Mouse (Mus musculus) heart, embryonic 12.5 days (tissue): ENCODE results near the gene Tanc1. TPM values are rescaled to one million over a fixed set of nuclear protein-coding genes. Genes with fewer than 3 reads are reported as not detected.

Experiments used
- ATAC-seq: fragments of 200-750 bp; cut with Nextera tagmentation; 2 replicates; pipeline ENCODE4 v1.8.0; 2017; ENCODE audit warnings: moderate TSS enrichment, moderate library complexity; ENCODE audit not compliant: insufficient number of reproducible peaks, low FRiP score
- H3K27ac ChIP-seq: fragments of 300-500 bp; sonication (generic); 2 replicates; pipeline ENCODE4 v1.5.1; 2016; ENCODE audit warnings: mild to moderate bottlenecking, moderate library complexity; ENCODE audit not compliant: poor library complexity, severe bottlenecking
- H3K27me3 ChIP-seq: fragments of 300-500 bp; sonication (generic); replicated peaks from 2 replicates; pipeline ENCODE4 v1.6.1; 2016; ENCODE audit warnings: mild to moderate bottlenecking, moderate library complexity
- H3K36me3 ChIP-seq: fragments of 300-500 bp; sonication (generic); 2 replicates; pipeline ENCODE4 v1.6.1; 2016; ENCODE audit warnings: mild to moderate bottlenecking, moderate library complexity
- H3K4me1 ChIP-seq: fragments of 300-500 bp; sonication (generic); replicated peaks from 2 replicates; pipeline ENCODE4 v1.6.1; 2016; ENCODE audit warnings: mild to moderate bottlenecking
- H3K4me2 ChIP-seq: fragments of 300-500 bp; sonication (generic); 2 replicates; pipeline ENCODE4 v1.6.1; 2016; ENCODE audit warnings: mild to moderate bottlenecking, moderate library complexity
- H3K4me3 ChIP-seq: fragments of 300-500 bp; sonication (generic); 2 replicates; pipeline ENCODE4 v1.5.1; 2016; ENCODE audit warnings: mild to moderate bottlenecking
- H3K9ac ChIP-seq: fragments of 300-500 bp; sonication (generic); 2 replicates; pipeline ENCODE4 v1.6.1; 2016; ENCODE audit warnings: mild to moderate bottlenecking, moderate library complexity
- H3K9me3 ChIP-seq: fragments of 300-500 bp; sonication (generic); replicated peaks from 2 replicates; pipeline ENCODE4 v1.6.1; 2016; ENCODE audit warnings: mild to moderate bottlenecking, moderate library complexity
- WGBS: fragments of 180-500 bp; shearing (Covaris S2); methylation state at CpG from one replicate; pipeline ENCODE4 v1.1.7; 2016; 5-methylcytosine and 5-hydroxymethylcytosine counted together
- polyA plus RNA-seq: library from polyadenylated mRNA; unstranded; fragments of >200 nt; fragmentation: Nextera tagmentation; extraction: Ambion mirVana; gene quantifications from 2 replicates; pipeline ENCODE4 v1.2.1, GENCODE M21; 2016

Tanc1 gene
- polyA plus RNA-seq, 1 experiment from 2014 or later: 37.4 TPM

- no peak for ATAC-seq
- peaks cover 49% of the 10 kb centered on the region for H3K4me1 ChIP-seq
Measured at GRCm38 (mm10) chr2:59718601-59719416, 107.0 kb downstream of the Tanc1 start.

DNA sequence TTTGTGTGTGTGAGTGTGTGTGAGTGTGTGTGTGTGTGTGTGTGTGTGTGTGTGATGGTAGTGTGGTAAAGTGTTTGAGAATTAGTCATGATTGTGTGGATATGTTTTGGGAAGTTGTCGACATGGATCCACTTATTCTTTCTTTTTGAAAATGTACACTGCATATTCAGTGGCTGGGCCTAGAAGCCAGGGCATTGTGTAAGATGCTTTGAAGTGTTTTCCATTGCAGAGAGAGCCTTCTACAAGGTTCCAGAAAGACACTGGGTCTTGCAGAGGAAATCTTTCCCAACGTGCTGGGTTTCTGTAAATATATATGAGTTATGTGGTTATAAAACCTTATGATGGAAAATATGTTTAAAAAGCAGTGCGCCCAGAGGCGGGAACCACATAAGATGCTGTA lies 108.0 kb downstream of the Tanc1 start:
- Histone ChIP-seq H3K27ac (no peak overlapping the region), H3K9ac (no peak overlapping the region), H3K4me3 (no peak overlapping the region), H3K9me3 (no peaks in the 10 kb centered on the region), H3K36me3 (peaks cover 2% of the 10 kb centered on the region), H3K27me3 (no peaks in the 10 kb centered on the region), H3K4me1 (peaks cover 47% of the 10 kb centered on the region), H3K4me2 (no peak overlapping the region)
- WGBS: 86% methylated on average over 4 of the region's 4 CpGs
- ATAC-seq: no peak

More at GRCm38 (mm10) chr2:59718601-59719416, 107.0 kb downstream of the Tanc1 start:
- 72% methylated on average over 24 of the region's 24 CpGs for WGBS
- H3K36me3 ChIP-seq: no peaks in the 10 kb centered on the region
- no peak overlapping the region for H3K27ac ChIP-seq
- no peak overlapping the region for H3K9ac ChIP-seq
- no peaks in the 10 kb centered on the region for H3K9me3 ChIP-seq
- H3K27me3 ChIP-seq: no peaks in the 10 kb centered on the region
- H3K4me3 ChIP-seq: no peak overlapping the region
- H3K4me2 ChIP-seq: no peak overlapping the region

DNA sequence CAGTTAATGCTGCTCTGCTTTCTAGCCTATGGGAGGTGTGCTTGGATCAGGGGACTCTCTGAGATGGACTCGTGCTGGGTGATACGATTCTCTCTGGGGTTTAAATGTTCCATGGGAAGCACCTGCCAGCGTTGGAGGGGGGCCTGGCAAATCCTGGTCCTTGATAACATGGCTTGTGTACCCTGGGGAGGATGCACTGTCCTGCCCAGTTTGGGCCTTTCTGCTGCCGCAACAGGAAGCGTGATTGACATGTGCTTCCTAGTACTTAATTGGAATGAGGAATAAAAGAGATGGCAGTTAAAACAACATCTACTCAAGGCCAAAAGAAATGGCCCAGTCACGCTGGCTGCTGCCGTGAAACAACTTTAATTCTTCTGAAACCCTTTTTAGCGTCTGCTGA lies 109.3 kb downstream of the Tanc1 start:
- no peak overlapping the region for H3K9ac ChIP-seq
- peaks cover 13% of the 10 kb centered on the region for H3K36me3 ChIP-seq
- H3K4me2 ChIP-seq: no peak overlapping the region
- 46% methylated on average over 8 of the region's 8 CpGs for whole genome bisulfite sequencing
- peaks cover 46% of the 10 kb centered on the region for H3K4me1 ChIP-seq
- no peak overlapping the region for H3K4me3 ChIP-seq
- H3K27ac ChIP-seq: no peak overlapping the region; the same call in 1 of the 2 replicates
- H3K27me3 ChIP-seq: no peaks in the 10 kb centered on the region
- no peak for ATAC-seq
- no peaks in the 10 kb centered on the region for H3K9me3 ChIP-seq

DNA sequence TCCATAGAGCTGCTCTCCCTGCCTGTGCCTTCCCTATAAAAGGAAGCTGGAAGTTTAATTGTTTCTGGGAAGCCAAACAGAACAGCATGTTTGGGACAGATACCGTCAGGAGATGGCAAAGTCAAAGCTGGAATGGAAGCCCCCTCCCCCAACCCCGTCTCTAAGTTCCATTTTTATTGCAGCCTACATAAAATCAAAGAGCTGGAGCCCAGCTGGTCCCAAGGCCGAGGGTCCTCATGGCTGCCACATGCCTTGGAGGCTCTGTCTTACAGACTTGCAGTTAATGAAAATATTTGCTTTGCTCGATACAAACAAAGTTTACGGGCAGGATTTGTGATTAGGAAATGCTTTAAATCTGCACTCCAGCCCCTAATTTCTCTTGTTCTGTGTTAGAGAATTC lies 109.9 kb downstream of the Tanc1 start:
- H3K27me3 ChIP-seq: no peaks in the 10 kb centered on the region
- H3K9ac ChIP-seq: no peak overlapping the region
- ATAC-seq: no peak
- WGBS: 52% methylated on average over 5 of the region's 5 CpGs
- no peak overlapping the region for H3K4me2 ChIP-seq
- H3K27ac ChIP-seq: no peak overlapping the region; the same call in 1 of the 2 replicates
- H3K4me3 ChIP-seq: no peak overlapping the region
- H3K36me3 ChIP-seq: peaks cover 14% of the 10 kb centered on the region
- H3K9me3 ChIP-seq: no peaks in the 10 kb centered on the region
- H3K4me1 ChIP-seq: peaks cover 47% of the 10 kb centered on the region

GRCm38 (mm10) chr2:59723311-59723710 lies 111.5 kb downstream of the Tanc1 start:
- Histone ChIP-seq H3K9ac (no peak overlapping the region), H3K36me3 (peaks cover 16% of the 10 kb centered on the region), H3K9me3 (no peaks in the 10 kb centered on the region), H3K27me3 (no peaks in the 10 kb centered on the region), H3K4me3 (no peak overlapping the region), H3K4me2 (no peak overlapping the region), H3K4me1 (peaks cover 36% of the 10 kb centered on the region), H3K27ac (no peak overlapping the region)
- 84% methylated on average over 5 of the region's 5 CpGs for WGBS
- no peak for ATAC-seq

DNA sequence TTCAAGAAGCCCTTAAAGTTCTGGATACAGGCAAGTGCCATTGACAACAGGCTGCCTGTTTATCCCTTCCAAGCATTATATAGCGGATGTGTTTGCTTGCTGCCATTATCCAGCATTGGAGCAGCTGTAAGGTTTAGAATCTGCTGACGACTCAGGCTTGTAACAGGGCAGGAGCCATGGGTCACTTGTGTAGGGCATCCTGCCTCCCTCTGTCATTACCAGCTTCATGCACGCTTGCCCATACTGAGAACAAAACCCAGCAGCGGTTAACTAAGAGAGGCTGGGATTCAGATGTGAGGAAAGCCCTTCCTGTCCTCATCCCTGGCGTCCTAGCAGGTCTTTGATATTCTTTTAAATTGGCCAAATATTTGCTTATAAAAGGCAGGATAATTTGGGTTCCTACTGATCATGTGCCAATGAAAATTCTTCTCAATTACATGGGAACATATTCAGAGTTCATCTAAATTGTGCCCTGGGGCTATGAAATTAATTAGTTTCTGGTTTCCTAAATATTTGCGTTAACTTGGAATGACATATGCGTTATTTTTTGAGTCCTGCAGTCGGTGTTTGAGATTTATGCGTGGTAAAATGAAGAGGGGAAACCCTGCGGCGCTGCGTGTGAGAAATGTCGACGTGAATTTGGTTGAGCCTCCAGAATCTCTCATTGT lies 113.8 kb downstream of the Tanc1 start:
- peaks cover 27% of the 10 kb centered on the region for H3K36me3 ChIP-seq
- ATAC-seq: no peak
- H3K27ac ChIP-seq: no peak overlapping the region
- no peaks in the 10 kb centered on the region for H3K9me3 ChIP-seq
- no peak overlapping the region for H3K4me2 ChIP-seq
- H3K27me3 ChIP-seq: no peaks in the 10 kb centered on the region
- WGBS: 85% methylated on average over 14 of the region's 14 CpGs
- no peak overlapping the region for H3K4me3 ChIP-seq
- H3K9ac ChIP-seq: no peak overlapping the region
- peaks cover 26% of the 10 kb centered on the region for H3K4me1 ChIP-seq

DNA sequence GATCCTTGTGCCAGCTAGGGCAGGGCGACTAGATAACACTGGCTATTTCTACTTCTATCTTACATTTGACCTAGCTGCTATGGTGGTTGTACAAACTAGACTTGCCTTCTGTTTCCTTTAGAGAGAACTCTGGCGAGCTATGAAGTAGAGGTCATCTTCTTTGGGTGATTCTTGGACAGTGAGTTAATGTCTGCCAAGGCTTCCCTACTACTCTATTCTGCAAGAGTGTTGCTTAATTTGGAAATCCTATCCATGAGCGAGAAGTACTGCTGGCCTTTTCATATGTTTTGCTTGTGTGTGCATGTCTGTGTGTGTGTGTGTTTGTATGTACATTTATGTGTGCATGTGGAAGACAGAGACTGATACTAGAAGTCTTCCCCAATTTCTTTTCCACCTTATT lies 120.0 kb downstream of the Tanc1 start:
- no peaks in the 10 kb centered on the region for H3K9me3 ChIP-seq
- H3K36me3 ChIP-seq: peaks cover 15% of the 10 kb centered on the region
- no peak overlapping the region for H3K27ac ChIP-seq
- no peaks in the 10 kb centered on the region for H3K27me3 ChIP-seq
- ATAC-seq: no peak
- no peak overlapping the region for H3K4me2 ChIP-seq
- WGBS: 87% methylated on average over 3 of the region's 3 CpGs
- peaks cover 17% of the 10 kb centered on the region for H3K4me1 ChIP-seq
- no peak overlapping the region for H3K4me3 ChIP-seq
- no peak overlapping the region for H3K9ac ChIP-seq

DNA sequence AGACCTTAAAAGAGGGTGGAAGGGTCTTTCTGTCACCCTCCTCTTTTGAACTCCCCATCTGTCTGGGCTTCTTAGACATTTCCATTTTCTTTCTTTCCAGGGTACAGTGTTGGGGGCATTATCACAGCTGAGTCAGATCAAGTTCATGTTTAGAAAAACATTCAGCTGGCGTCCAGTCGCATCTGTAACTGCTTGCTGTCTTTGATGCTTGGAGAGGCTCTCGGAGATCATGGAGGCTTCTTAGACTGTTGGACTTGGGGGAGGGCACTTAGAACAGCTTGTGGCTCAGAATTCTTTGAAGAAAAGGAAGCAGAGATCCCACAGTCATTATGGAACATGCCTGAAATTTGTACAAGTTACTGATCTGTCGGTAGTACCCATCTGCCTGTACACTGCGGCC lies 121.6 kb downstream of the Tanc1 start:
- 69% methylated on average over 5 of the region's 5 CpGs for WGBS
- Histone ChIP-seq H3K27ac (no peak overlapping the region), H3K4me3 (no peak overlapping the region), H3K9ac (no peak overlapping the region), H3K36me3 (peaks cover 12% of the 10 kb centered on the region), H3K4me2 (no peak overlapping the region), H3K4me1 (peaks cover 20% of the 10 kb centered on the region), H3K9me3 (no peaks in the 10 kb centered on the region), H3K27me3 (no peaks in the 10 kb centered on the region)
- ATAC-seq: no peak

DNA sequence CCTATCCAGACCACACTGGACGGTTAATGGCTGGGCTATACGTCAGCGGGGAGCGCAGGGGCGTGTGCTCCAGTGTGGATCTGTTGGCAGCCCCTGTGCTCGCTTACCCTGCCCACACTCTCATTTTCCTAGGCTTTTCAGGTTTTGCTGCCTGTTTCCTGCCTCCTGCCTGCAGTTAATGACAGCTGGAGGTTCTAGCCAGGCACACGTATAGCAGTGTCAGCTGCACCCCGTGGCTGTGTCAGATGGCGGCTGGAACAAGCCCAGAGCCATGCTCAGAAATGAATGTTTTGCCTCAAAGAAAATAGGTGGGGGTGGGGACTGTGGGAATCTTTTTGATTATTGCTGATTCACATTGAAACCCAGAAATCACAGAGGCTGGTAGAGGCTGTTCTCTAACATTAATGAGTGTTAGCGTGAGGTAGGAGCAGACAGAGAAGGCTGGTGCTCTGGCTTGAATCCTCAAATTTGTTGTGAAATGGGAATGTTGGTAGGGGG lies 124.6 kb downstream of the Tanc1 start:
- WGBS: 71% methylated on average over 10 of the region's 10 CpGs
- ATAC-seq: no peak
- Histone ChIP-seq H3K9me3 (no peaks in the 10 kb centered on the region), H3K36me3 (peaks cover under 1% of the 10 kb centered on the region; the same call in 1 of the 2 replicates), H3K27ac (0 out of 2 replicates have a peak overlapping the region, but pooled peaks have one; percentile 6), H3K4me1 (peaks cover 23% of the 10 kb centered on the region), H3K9ac (no peak overlapping the region), H3K27me3 (no peaks in the 10 kb centered on the region), H3K4me2 (no peak overlapping the region), H3K4me3 (no peak overlapping the region)

DNA sequence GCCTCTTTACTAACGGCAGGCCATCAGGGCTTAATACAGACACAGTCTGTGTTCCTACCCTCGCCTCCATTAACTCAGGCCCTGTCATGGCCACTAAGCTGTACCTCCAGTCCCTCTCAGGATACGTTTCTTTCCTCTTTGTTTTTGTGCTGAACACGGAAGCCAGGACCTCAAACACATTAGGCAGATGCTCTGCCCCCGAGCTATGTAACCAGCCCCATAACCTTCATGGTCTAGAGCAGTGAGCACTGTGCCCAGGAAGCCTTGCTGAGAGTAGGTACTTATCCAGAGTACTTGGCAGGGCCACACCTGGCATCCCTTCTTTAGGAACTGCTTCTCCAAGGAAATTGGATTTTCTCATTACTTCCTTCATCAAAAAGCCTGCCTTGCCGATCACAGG lies 125.5 kb downstream of the Tanc1 start:
- H3K36me3 ChIP-seq: no peaks in the 10 kb centered on the region
- H3K4me2 ChIP-seq: no peak overlapping the region
- ATAC-seq: no peak
- peaks cover 27% of the 10 kb centered on the region for H3K4me1 ChIP-seq
- no peak overlapping the region for H3K4me3 ChIP-seq
- H3K27ac ChIP-seq: no peak overlapping the region
- no peak overlapping the region for H3K9ac ChIP-seq
- WGBS: 84% methylated on average over 6 of the region's 6 CpGs
- H3K27me3 ChIP-seq: no peaks in the 10 kb centered on the region
- H3K9me3 ChIP-seq: no peaks in the 10 kb centered on the region

GRCm38 (mm10) chr2:59738356-59738755 lies 126.5 kb downstream of the Tanc1 start:
- H3K27me3 ChIP-seq: no peaks in the 10 kb centered on the region
- H3K36me3 ChIP-seq: no peaks in the 10 kb centered on the region
- ATAC-seq: no peak
- H3K9ac ChIP-seq: no peak overlapping the region
- peak overlapping the region; percentile 37; the same call in 1 of the 2 replicates for H3K27ac ChIP-seq
- no peak overlapping the region for H3K4me3 ChIP-seq
- no peak overlapping the region for H3K4me2 ChIP-seq
- H3K4me1 ChIP-seq: peaks cover 34% of the 10 kb centered on the region
- H3K9me3 ChIP-seq: no peaks in the 10 kb centered on the region
- 83% methylated on average over 5 of the region's 5 CpGs for WGBS
